Mouse (Mus musculus) neural tube, embryonic 15.5 days (tissue): ENCODE results near the gene Cd96. TPM values are rescaled to one million over a fixed set of nuclear protein-coding genes. Genes with fewer than 3 reads are reported as not detected.
"Not testable (repeated sequence)": the region's sequence is repeated elsewhere in the genome, so short reads cannot be mapped to it uniquely, and the experiment has no call there.

Experiments
- ATAC-seq: fragments of 200-750 bp; cut with Nextera tagmentation; 2 replicates; pipeline ENCODE4 v1.8.0; 2017; ENCODE audit warnings: mild to moderate bottlenecking, moderate TSS enrichment, moderate library complexity; ENCODE audit not compliant: low FRiP score
- H3K27ac ChIP-seq: fragments of 300-500 bp; sonication (generic); replicated peaks from 2 replicates; pipeline ENCODE4 v1.5.1; 2015; ENCODE audit warnings: mild to moderate bottlenecking, inconsistent platforms
- H3K27me3 ChIP-seq: fragments of 300-500 bp; sonication (generic); replicated peaks from 2 replicates; pipeline ENCODE4 v1.6.1; 2015; ENCODE audit warnings: inconsistent platforms
- H3K36me3 ChIP-seq: fragments of 300-500 bp; sonication (generic); 2 replicates; pipeline ENCODE4 v1.6.1; 2015; ENCODE audit warnings: inconsistent platforms
- H3K4me1 ChIP-seq: fragments of 300-500 bp; sonication (generic); 2 replicates; pipeline ENCODE4 v1.6.1; 2015; ENCODE audit warnings: inconsistent platforms
- H3K4me2 ChIP-seq: fragments of 300-500 bp; sonication (generic); 2 replicates; pipeline ENCODE4 v1.6.1; 2015; ENCODE audit warnings: inconsistent platforms, mild to moderate bottlenecking, moderate library complexity
- H3K4me3 ChIP-seq: fragments of 300-500 bp; sonication (generic); replicated peaks from 2 replicates; pipeline ENCODE4 v1.5.1; 2015; ENCODE audit warnings: mild to moderate bottlenecking, inconsistent platforms
- H3K9ac ChIP-seq: fragments of 300-500 bp; sonication (generic); replicated peaks from 2 replicates; pipeline ENCODE4 v1.6.1; 2015; ENCODE audit warnings: mild to moderate bottlenecking, inconsistent platforms
- H3K9me3 ChIP-seq: fragments of 300-500 bp; sonication (generic); replicated peaks from 2 replicates; pipeline ENCODE4 v1.6.1; 2016; ENCODE audit warnings: inconsistent platforms
- WGBS: fragments of 180-500 bp; shearing (Covaris S2); methylation state at CpG from one replicate; pipeline ENCODE4 v1.1.7; 2015; ENCODE audit warnings: mixed read lengths; 5-methylcytosine and 5-hydroxymethylcytosine counted together
- polyA plus RNA-seq: library from polyadenylated mRNA; unstranded; fragments of >200 nt; fragmentation: Nextera tagmentation; extraction: Ambion mirVana; gene quantifications from 2 replicates; pipeline ENCODE4 v1.2.1, GENCODE M21; 2015

Gene Cd96
- polyA plus RNA-seq: 0.13 and 2.1 TPM in 2 replicates

GRCm38 (mm10) chr16:46120020-46120419, at the start of gene Cd96:
Gene Cd96, minus strand, starts transcription at chr16:46120251.
- Histone ChIP-seq H3K4me1 (no peaks in the 10 kb centered on the region; the same call in 1 of the 2 replicates), H3K4me2 (no peak within 1 kb of the TSS), H3K9ac (no peak within 1 kb of the TSS), H3K27ac (no peak within 1 kb of the TSS), H3K27me3 (no peaks in the 10 kb centered on the region), H3K4me3 (no peak within 1 kb of the TSS), H3K36me3 (no peaks in the 10 kb centered on the region), H3K9me3 (no peaks in the 10 kb centered on the region)
- ATAC-seq: no peak
- WGBS: 82% methylated on average over 10 of the region's 10 CpGs

- H3K27me3 ChIP-seq: no peaks in the 10 kb centered on the region
- no peak overlapping the region for H3K9ac ChIP-seq
- H3K9me3 ChIP-seq: 0 out of 2 replicates have a peak, but pooled peaks cover 5% of the 10 kb centered on the region
- H3K4me2 ChIP-seq: no peak overlapping the region
- ATAC-seq: no peak
- 89% methylated on average over 3 of the region's 3 CpGs for WGBS
- H3K27ac ChIP-seq: no peak overlapping the region
- H3K4me3 ChIP-seq: no peak overlapping the region
- no peaks in the 10 kb centered on the region for H3K4me1 ChIP-seq
- no peaks in the 10 kb centered on the region for H3K36me3 ChIP-seq
Measured at GRCm38 (mm10) chr16:46166971-46167370, 46.9 kb upstream of the Cd96 start.

- Histone ChIP-seq H3K4me1 (no peaks in the 10 kb centered on the region), H3K36me3 (no peaks in the 10 kb centered on the region), H3K27me3 (no peaks in the 10 kb centered on the region), H3K4me3 (no peak overlapping the region), H3K9me3 (no peaks in the 10 kb centered on the region), H3K9ac (no peak overlapping the region), H3K27ac (no peak overlapping the region), H3K4me2 (no peak overlapping the region)
- ATAC-seq: no peak
- 81% methylated on average over 4 of the region's 4 CpGs for WGBS
Measured at GRCm38 (mm10) chr16:46165305-46165704, 45.3 kb upstream of the Cd96 start.

GRCm38 (mm10) chr16:46154832-46155231, 34.8 kb upstream of the Cd96 start, which contains the start of gene Gm4737:
Gene Gm4737, minus strand, starts transcription at chr16:46155077.
- not testable (repeated sequence) for ATAC-seq, H3K9me3 ChIP-seq, H3K4me1 ChIP-seq, H3K27me3 ChIP-seq, H3K9ac ChIP-seq, H3K36me3 ChIP-seq, H3K4me2 ChIP-seq, H3K27ac ChIP-seq, H3K4me3 ChIP-seq
- 98% methylated on average over 9 of the region's 16 CpGs for WGBS

GRCm38 (mm10) chr16:46151141-46151540, 31.1 kb upstream of the Cd96 start:
- Histone ChIP-seq H3K9me3 (no peaks in the 10 kb centered on the region), H3K4me1 (no peaks in the 10 kb centered on the region), H3K4me3 (no peak overlapping the region), H3K27me3 (no peaks in the 10 kb centered on the region), H3K4me2 (no peak overlapping the region), H3K36me3 (no peaks in the 10 kb centered on the region), H3K9ac (no peak overlapping the region), H3K27ac (no peak overlapping the region)
- no peak for ATAC-seq

- Histone ChIP-seq H3K9me3 (no peaks in the 10 kb centered on the region), H3K4me3 (no peak overlapping the region), H3K9ac (no peak overlapping the region), H3K4me1 (no peaks in the 10 kb centered on the region), H3K4me2 (no peak overlapping the region), H3K36me3 (no peaks in the 10 kb centered on the region), H3K27ac (no peak overlapping the region), H3K27me3 (no peaks in the 10 kb centered on the region)
- no peak for ATAC-seq
- WGBS: 77% methylated on average over 3 of the region's 3 CpGs
Measured at GRCm38 (mm10) chr16:46148661-46149341, 28.8 kb upstream of the Cd96 start.

GRCm38 (mm10) chr16:46146962-46147361, 26.9 kb upstream of the Cd96 start:
- no peaks in the 10 kb centered on the region for H3K27me3 ChIP-seq
- H3K9ac ChIP-seq: no peak overlapping the region
- H3K9me3 ChIP-seq: no peaks in the 10 kb centered on the region
- no peaks in the 10 kb centered on the region for H3K36me3 ChIP-seq
- WGBS: 77% methylated on average over 3 of the region's 3 CpGs
- H3K4me2 ChIP-seq: no peak overlapping the region
- H3K4me1 ChIP-seq: no peaks in the 10 kb centered on the region
- H3K4me3 ChIP-seq: no peak overlapping the region
- ATAC-seq: no peak
- no peak overlapping the region for H3K27ac ChIP-seq

- ATAC-seq: no peak
Measured at GRCm38 (mm10) chr16:46122238-46122637, 2.2 kb upstream of the Cd96 start.

GRCm38 (mm10) chr16:46121420-46121819, 1.4 kb upstream of the Cd96 start:
- no peak overlapping the region for H3K9ac ChIP-seq
- peak; percentile 80; the same call in 1 of the 2 replicates for ATAC-seq

More at GRCm38 (mm10) chr16:46122238-46122637, 2.2 kb upstream of the Cd96 start:
- Histone ChIP-seq H3K4me1 (no peaks in the 10 kb centered on the region; the same call in 1 of the 2 replicates), H3K9ac (no peak overlapping the region), H3K27me3 (no peaks in the 10 kb centered on the region), H3K4me3 (no peak overlapping the region), H3K27ac (no peak overlapping the region), H3K4me2 (no peak overlapping the region), H3K9me3 (no peaks in the 10 kb centered on the region), H3K36me3 (no peaks in the 10 kb centered on the region)

GRCm38 (mm10) chr16:46120607-46121006, 556 bp upstream of the Cd96 start:
- no peaks in the 10 kb centered on the region for H3K36me3 ChIP-seq
- no peak overlapping the region for H3K27ac ChIP-seq
- H3K4me1 ChIP-seq: no peaks in the 10 kb centered on the region; the same call in 1 of the 2 replicates
- no peaks in the 10 kb centered on the region for H3K27me3 ChIP-seq
- no peak overlapping the region for H3K4me3 ChIP-seq
- WGBS: 55% methylated on average over 3 of the region's 3 CpGs
- no peaks in the 10 kb centered on the region for H3K9me3 ChIP-seq
- H3K9ac ChIP-seq: no peak overlapping the region
- no peak for ATAC-seq
- no peak overlapping the region for H3K4me2 ChIP-seq

More at GRCm38 (mm10) chr16:46121420-46121819, 1.4 kb upstream of the Cd96 start:
- H3K4me2 ChIP-seq: no peak overlapping the region
- no peaks in the 10 kb centered on the region; the same call in 1 of the 2 replicates for H3K4me1 ChIP-seq
- no peaks in the 10 kb centered on the region for H3K9me3 ChIP-seq
- no peak overlapping the region for H3K27ac ChIP-seq
- H3K4me3 ChIP-seq: no peak overlapping the region
- WGBS: 26% methylated on average over 2 of the region's 2 CpGs
- H3K27me3 ChIP-seq: no peaks in the 10 kb centered on the region
- H3K36me3 ChIP-seq: no peaks in the 10 kb centered on the region

GRCm38 (mm10) chr16:46117645-46118044, 2.4 kb downstream of the Cd96 start:
- 91% methylated on average over 3 of the region's 3 CpGs for WGBS
- Histone ChIP-seq H3K4me3 (no peak overlapping the region), H3K4me1 (no peaks in the 10 kb centered on the region; the same call in 1 of the 2 replicates), H3K9me3 (no peaks in the 10 kb centered on the region), H3K9ac (no peak overlapping the region), H3K27me3 (no peaks in the 10 kb centered on the region), H3K4me2 (no peak overlapping the region), H3K36me3 (no peaks in the 10 kb centered on the region), H3K27ac (no peak overlapping the region)
- no peak for ATAC-seq

GRCm38 (mm10) chr16:46114727-46115126, 5.3 kb downstream of the Cd96 start:
- H3K27me3 ChIP-seq: no peaks in the 10 kb centered on the region
- H3K4me2 ChIP-seq: no peak overlapping the region
- no peaks in the 10 kb centered on the region for H3K9me3 ChIP-seq
- 83% methylated on average over 2 of the region's 2 CpGs for WGBS
- H3K9ac ChIP-seq: no peak overlapping the region
- no peaks in the 10 kb centered on the region for H3K4me1 ChIP-seq
- ATAC-seq: no peak
- no peaks in the 10 kb centered on the region for H3K36me3 ChIP-seq
- H3K4me3 ChIP-seq: no peak overlapping the region
- H3K27ac ChIP-seq: no peak overlapping the region
